Mouse (Mus musculus): ENCODE measurements around the gene Pvr. TPM values are rescaled to one million over a fixed set of nuclear protein-coding genes. Genes with fewer than 3 reads are reported as not detected.

Pvr gene
- total RNA-seq, 2 experiments from 2014 or later, result 14.6 to 14.8 TPM

GRCm38 (mm10) chr7:19865246-19866036 is 55.5 kb downstream of the Pvr start:
- no peak for TF ChIP-seq CTCF (IDR thresholded peaks at IDR 0.05)
- Histone ChIP-seq H3K27ac (no peak overlapping the region), H3K4me3 (no peak overlapping the region)
- intact Hi-C loops (cut with DNase I), result no loop called here
- no peak for DNase-seq (ENCODE audit: extremely low spot score in 1 of 2, low spot score in 2 of 2)

GRCm38 (mm10) chr7:19864241-19864640 is 56.7 kb downstream of the Pvr start:
- DNase-seq (ENCODE audit: extremely low spot score in 1 of 2, low spot score in 2 of 2), result no peak
- Histone ChIP-seq H3K27ac (no peak overlapping the region), H3K4me3 (no peak overlapping the region)
- intact Hi-C loops (cut with DNase I), result no loop called here
- no peak for TF ChIP-seq CTCF (IDR thresholded peaks at IDR 0.05)

GRCm38 (mm10) chr7:19861199-19861598 is 59.8 kb downstream of the Pvr start, which contains the start of gene Ceacam16:
Ceacam16 (minus strand) TSS chr7:19861299.
- no peak for TF ChIP-seq CTCF (IDR thresholded peaks at IDR 0.05)
- intact Hi-C loops (cut with DNase I), result no loop called here
- DNase-seq (ENCODE audit: extremely low spot score in 1 of 2, low spot score in 2 of 2), result no peak
- H3K4me3 ChIP-seq, result no peak within 1 kb of the TSS
- no peak within 1 kb of the TSS for H3K27ac ChIP-seq

DNA sequence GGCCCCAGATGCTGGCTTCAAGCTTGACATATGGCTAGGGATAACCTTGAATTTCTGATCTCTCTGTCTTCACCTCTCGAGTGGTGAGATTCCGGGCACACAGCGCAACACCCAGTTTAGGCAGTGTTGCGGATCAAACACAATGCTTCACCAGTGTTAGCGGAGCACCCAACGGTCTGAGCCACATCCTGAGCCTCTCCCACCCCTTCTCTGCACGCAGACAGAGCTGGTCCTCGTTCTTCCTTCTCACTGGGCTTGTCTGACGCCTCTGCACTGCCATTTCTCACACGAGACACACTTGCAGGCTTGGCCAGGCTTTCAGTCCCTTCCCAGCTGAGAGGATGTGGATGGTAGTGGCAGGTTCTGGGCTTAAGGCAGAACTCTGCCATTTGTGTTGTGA is 61.2 kb downstream of the Pvr start:
- H3K4me3 ChIP-seq, result no peak overlapping the region
- intact Hi-C loops (cut with DNase I), result no loop called here
- no peak for DNase-seq (ENCODE audit: extremely low spot score in 1 of 2, low spot score in 2 of 2)
- no peak overlapping the region for H3K27ac ChIP-seq
- TF ChIP-seq CTCF (IDR thresholded peaks at IDR 0.05), result no peak

DNA sequence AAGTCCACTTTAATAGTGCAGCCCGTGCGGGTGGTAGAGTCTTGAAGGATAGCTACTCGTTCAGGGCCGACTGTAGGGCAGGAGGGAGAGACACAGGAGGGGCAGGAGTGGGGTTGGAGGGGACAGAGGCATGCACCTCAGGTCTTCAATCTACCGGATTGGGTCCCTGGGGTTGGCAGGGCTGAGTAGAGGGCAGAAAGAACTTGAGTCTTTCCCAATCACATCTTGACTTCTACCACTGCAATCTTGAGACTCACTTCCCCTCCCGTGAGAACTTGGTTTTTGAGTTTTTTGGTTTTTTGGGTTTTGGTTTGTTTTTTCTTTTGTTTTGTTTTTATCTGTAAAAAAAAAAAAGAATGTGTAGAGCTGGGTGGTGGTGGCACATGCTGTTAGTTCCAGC is 64.7 kb downstream of the Pvr start:
- H3K4me3 ChIP-seq, result no peak overlapping the region
- no peak overlapping the region for H3K27ac ChIP-seq
- DNase-seq (ENCODE audit: extremely low spot score in 1 of 2, low spot score in 2 of 2), result no peak
- no peak for TF ChIP-seq CTCF (IDR thresholded peaks at IDR 0.05)
- intact Hi-C loops (cut with DNase I), result no loop called here

- TF ChIP-seq CTCF (IDR thresholded peaks at IDR 0.05), result no peak
- H3K27ac ChIP-seq, result no peak overlapping the region
- no peak for DNase-seq (ENCODE audit: extremely low spot score in 1 of 2, low spot score in 2 of 2)
- intact Hi-C loops (cut with DNase I), result no loop called here
- no peak overlapping the region for H3K4me3 ChIP-seq
Measured at GRCm38 (mm10) chr7:19855663-19856062, 65.3 kb downstream of the Pvr start.

Other genes with a start within 250 kb of the Pvr start
- gene Apoc2, start 243.2 kb downstream of the Pvr start, total RNA-seq (2021), result not detected
- not detected for gene Gm44805, start 239.7 kb downstream of the Pvr start, total RNA-seq (2021)
- gene Apoc4, start 239.7 kb downstream of the Pvr start, total RNA-seq (2021), result not detected
- gene Apoc1, start 228.5 kb downstream of the Pvr start, total RNA-seq (2021), result 1 to 10 TPM; 3.5 to 3.7 TPM
- 1,000 to 10,000 TPM; 1,824 to 1,912 TPM for gene Apoe, start 222.0 kb downstream of the Pvr start, total RNA-seq (2021)
- gene Tomm40, start 205.7 kb downstream of the Pvr start, total RNA-seq (2021), result 100 to 1,000 TPM; 117 TPM
- gene Nectin2, start 170.7 kb downstream of the Pvr start, total RNA-seq (2021), result 1 to 10 TPM; 7.9 to 8.2 TPM
- gene Bcam, start 150.1 kb downstream of the Pvr start, total RNA-seq (2021), result 10 to 100 TPM; 12.2 to 15.1 TPM
- gene Cblc, start 124.4 kb downstream of the Pvr start, total RNA-seq (2021), result not detected
- under 1 TPM; 0.56 to 0.77 TPM for gene Bcl3, start 98.4 kb downstream of the Pvr start, total RNA-seq (2021)
- 1 to 10 TPM; 1.7 to 2.2 TPM for gene Gm19345, start 69.2 kb downstream of the Pvr start, total RNA-seq (2021)
- not detected for gene Ceacam16, start 59.9 kb downstream of the Pvr start, total RNA-seq (2021)
- not detected for gene Ceacam19, start 33.2 kb downstream of the Pvr start, total RNA-seq (2021)
- gene Igsf23, start 29.6 kb upstream of the Pvr start, total RNA-seq (2021), result not detected
- gene Ceacam20, start 44.3 kb upstream of the Pvr start, total RNA-seq (2021), result not detected
- not detected for gene Nlrp9b, start 70.3 kb upstream of the Pvr start, total RNA-seq (2021)
- gene Vmn1r91, start 178.5 kb upstream of the Pvr start, total RNA-seq (2021), result not detected
- not detected for gene Gm16442, start 201.4 kb upstream of the Pvr start, total RNA-seq (2021)
- not detected for gene Vmn1r93, start 217.9 kb upstream of the Pvr start, total RNA-seq (2021)
- gene Vmn1r94, start 247.2 kb upstream of the Pvr start, total RNA-seq (2021), result not detected

All from left cerebral cortex, adult 2 months (tissue).